Mouse (Mus musculus) bone marrow macrophage, adult 2 months (primary cell): ENCODE measurements around the gene Kank4.

Experiments used
- CTCF ChIP-seq: IDR thresholded peaks from 2 replicates; pipeline ENCODE4 v1.5.1; 2012; ENCODE audit warnings: low read depth, mild to moderate bottlenecking, low read length, moderate library complexity
- POLR2A ChIP-seq: IDR thresholded peaks from 2 replicates; pipeline ENCODE4 v1.6.1; 2012; ENCODE audit warnings: mild to moderate bottlenecking, low read depth, low read length, borderline replicate concordance

GRCm38 (mm10) chr4:98806306-98806705 is 11.0 kb downstream of the Kank4 start:
- TF ChIP-seq POLR2A = no peak
- no peak for TF ChIP-seq CTCF
